Mouse (Mus musculus): ENCODE data around the gene Ctrl. TPM values are rescaled to one million over a fixed set of nuclear protein-coding genes. Genes with fewer than 3 reads are reported as not detected.

The Ctrl gene
- total and polyA plus RNA-seq, 3 experiments = 1.5 to 3.0 TPM; not detected in 1

DNA sequence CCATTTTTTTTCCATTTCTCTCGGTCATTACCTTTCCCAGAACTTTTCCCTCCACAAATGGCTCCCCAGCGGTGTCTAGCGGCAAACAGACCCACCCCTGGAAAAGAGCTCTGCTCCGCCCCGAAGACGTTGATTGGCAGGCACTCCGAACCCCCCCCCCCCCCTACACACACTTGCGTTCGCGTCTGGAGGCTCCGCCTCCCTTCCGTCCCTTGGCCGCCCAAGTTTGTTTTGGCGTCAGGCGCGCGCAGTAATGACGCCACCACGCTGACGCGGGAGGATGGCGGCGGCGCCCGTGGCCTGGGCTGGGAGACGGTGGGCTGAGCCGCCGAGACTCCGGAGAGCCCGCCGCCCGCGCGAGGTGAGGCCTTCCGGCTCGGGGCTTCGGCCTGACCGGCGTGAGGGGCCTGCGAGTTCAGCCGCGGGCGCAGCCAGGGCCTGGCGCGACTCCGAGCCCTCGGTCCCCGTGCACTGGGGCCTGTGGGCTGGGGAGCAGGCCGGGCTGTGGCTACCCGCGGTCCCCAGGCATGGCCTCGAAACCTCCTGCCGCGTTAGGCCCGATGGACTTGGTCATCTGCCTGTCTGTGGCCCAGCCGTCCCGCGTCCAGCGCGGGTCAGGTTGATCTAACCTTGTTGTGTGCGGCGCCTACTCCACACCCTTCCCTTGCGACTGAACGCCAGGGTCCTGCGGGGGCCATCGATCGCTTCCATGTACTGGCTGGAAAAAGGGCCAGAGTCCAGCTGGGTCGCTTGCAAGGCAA is 33.3 kb downstream of the Ctrl start, which contains the start of gene Pskh1:
Gene Pskh1, plus strand, starts transcription at position 262 of the 761 bp plus-strand sequence.
- Histone ChIP-seq H3K27me3 (ENCODE audit: control insufficient read depth in 1 of 2, insufficient read depth in 2 of 2, low read length in 2 of 2) (no peaks in the 10 kb centered on the region), H3K36me3 (ENCODE audit: control insufficient read depth in 1 of 2, insufficient read depth in 2 of 2, low read length in 2 of 2) (peaks cover 0 to 6% of the 10 kb centered on the region in 2 experiments; a peak in 3 of 4 replicates), H3K4me1 (ENCODE audit: control insufficient read depth in 1 of 2, insufficient read depth in 2 of 2, low read length in 2 of 2) (peaks cover 5 to 8% of the 10 kb centered on the region in 2 experiments), H3K79me2 (ENCODE audit: control insufficient read depth, insufficient read depth, low read length, poor library complexity) (peaks cover 6% of the 10 kb centered on the region; the same call in 1 of the 2 replicates), H3K9ac (ENCODE audit: control insufficient read depth, low read depth, low read length, poor library complexity, severe bottlenecking) (peak within 1 kb of the TSS; percentile 96), H3K4me3 (ENCODE audit: control insufficient read depth in 1 of 2, insufficient read depth in 1 of 2, low read depth in 2 of 2, low read length in 2 of 2) (peak within 1 kb of the TSS; percentile 67 to 94), H3K27ac (ENCODE audit: control insufficient read depth, low read depth, low read length) (peak within 1 kb of the TSS; percentile 83), H3K9me3 (replicated peaks; ENCODE audit: insufficient read depth, low read length) (no peaks in the 10 kb centered on the region)
- 0 out of 2 replicates have a peak, but pooled peaks have one; percentile 45 for TF ChIP-seq MAX (IDR thresholded peaks at IDR 0.05; ENCODE audit: low read length)
- peak; percentile 74 for TF ChIP-seq TCF12 (IDR thresholded peaks at IDR 0.05; ENCODE audit: low read depth, low read length)
- no peak for TF ChIP-seq GATA1 (IDR thresholded peaks at IDR 0.05; ENCODE audit: low read depth, low read length)
- no peak for TF ChIP-seq ZKSCAN1 (IDR thresholded peaks at IDR 0.05; ENCODE audit: low read depth, low read length)
- no peak for TF ChIP-seq RAD21 (IDR thresholded peaks at IDR 0.05; ENCODE audit: low read depth, low read length)
- no peak for TF ChIP-seq MEF2A (IDR thresholded peaks at IDR 0.05; ENCODE audit: extremely low read depth, insufficient replicate concordance, low read depth, low read length, poor library complexity, severe bottlenecking)
- peak; percentile 71; the same call in 1 of the 2 replicates for TF ChIP-seq ZMIZ1 (IDR thresholded peaks at IDR 0.05; ENCODE audit: low read depth, low read length)
- no peak for TF ChIP-seq MAFK (IDR thresholded peaks at IDR 0.05; ENCODE audit: borderline replicate concordance, low read depth, low read length)
- TF ChIP-seq USF1 (IDR thresholded peaks at IDR 0.05; ENCODE audit: low read depth, low read length) = 0 out of 2 replicates have a peak, but pooled peaks have one; percentile 17
- peak; percentile 69; the same call in 1 of the 2 replicates for TF ChIP-seq KAT2A (conservative IDR thresholded peaks at IDR 0.05; ENCODE audit: low read depth, low read length)
- peak; percentile 65 to 68; a peak in 2 of 4 replicates for TF ChIP-seq POLR2A (IDR thresholded peaks at IDR 0.05; ENCODE audit: control insufficient read depth in 1 of 2, insufficient read depth in 1 of 2, low read depth in 1 of 2, low read length in 2 of 2, poor library complexity in 1 of 2)
- TF ChIP-seq MAZ (IDR thresholded peaks at IDR 0.05; ENCODE audit: low read depth, low read length) = peak; percentile 91
- TF ChIP-seq UBTF (IDR thresholded peaks at IDR 0.05; ENCODE audit: borderline replicate concordance, insufficient read depth, low read depth, low read length) = 0 out of 2 replicates have a peak, but pooled peaks have one; percentile 43
- peak; percentile 38; the same call in 1 of the 2 replicates for TF ChIP-seq NRF1 (IDR thresholded peaks at IDR 0.05; ENCODE audit: insufficient read depth, low read depth, low read length, poor library complexity, severe bottlenecking)
- TF ChIP-seq ZNF384 (IDR thresholded peaks at IDR 0.05; ENCODE audit: low read depth, low read length) = peak; percentile 20; the same call in 1 of the 2 replicates
- TF ChIP-seq ZC3H11A (IDR thresholded peaks at IDR 0.05; ENCODE audit: low read depth, low read length) = 0 out of 2 replicates have a peak, but pooled peaks have one; percentile 21
- peak; percentile 70; the same call in 1 of the 2 replicates for TF ChIP-seq ELF1 (IDR thresholded peaks at IDR 0.05; ENCODE audit: low read depth, low read length)
- TF ChIP-seq ETS1 (IDR thresholded peaks at IDR 0.05; ENCODE audit: low read depth, low read length) = peak; percentile 48; the same call in 1 of the 2 replicates
- TF ChIP-seq HCFC1 (IDR thresholded peaks at IDR 0.05; ENCODE audit: low read depth, low read length) = peak; percentile 90
- TF ChIP-seq EP300 (IDR thresholded peaks at IDR 0.05; ENCODE audit: low read depth in 1 of 2, low read length in 2 of 2) = no peak
- TF ChIP-seq SIN3A (IDR thresholded peaks at IDR 0.05; ENCODE audit: low read length) = peak; percentile 90
- TF ChIP-seq BHLHE40 (IDR thresholded peaks at IDR 0.05; ENCODE audit: borderline replicate concordance, low read depth, low read length) = no peak
- peak; percentile 81; the same call in 1 of the 2 replicates for TF ChIP-seq GABPA (IDR thresholded peaks at IDR 0.05; ENCODE audit: low read depth, low read length)
- no peak for TF ChIP-seq JUND (IDR thresholded peaks at IDR 0.05; ENCODE audit: low read depth, low read length)
- no peak for TF ChIP-seq TAL1 (IDR thresholded peaks at IDR 0.05; ENCODE audit: low read length)
- peak; percentile 79 for TF ChIP-seq NELFE (IDR thresholded peaks at IDR 0.05; ENCODE audit: low read depth, low read length)
- peak; percentile 96 for DNase-seq (ENCODE audit: low read depth, low spot score)

Measured in MEL (cell line).